Mouse (Mus musculus): ENCODE measurements at regions not wholly inside any gene's neighbourhood (a gene's known extent, or its start where the extent isn't known, plus 50 kb on each side); places are given as distances from the start of the nearest gene placed in this dataset.

DNA sequence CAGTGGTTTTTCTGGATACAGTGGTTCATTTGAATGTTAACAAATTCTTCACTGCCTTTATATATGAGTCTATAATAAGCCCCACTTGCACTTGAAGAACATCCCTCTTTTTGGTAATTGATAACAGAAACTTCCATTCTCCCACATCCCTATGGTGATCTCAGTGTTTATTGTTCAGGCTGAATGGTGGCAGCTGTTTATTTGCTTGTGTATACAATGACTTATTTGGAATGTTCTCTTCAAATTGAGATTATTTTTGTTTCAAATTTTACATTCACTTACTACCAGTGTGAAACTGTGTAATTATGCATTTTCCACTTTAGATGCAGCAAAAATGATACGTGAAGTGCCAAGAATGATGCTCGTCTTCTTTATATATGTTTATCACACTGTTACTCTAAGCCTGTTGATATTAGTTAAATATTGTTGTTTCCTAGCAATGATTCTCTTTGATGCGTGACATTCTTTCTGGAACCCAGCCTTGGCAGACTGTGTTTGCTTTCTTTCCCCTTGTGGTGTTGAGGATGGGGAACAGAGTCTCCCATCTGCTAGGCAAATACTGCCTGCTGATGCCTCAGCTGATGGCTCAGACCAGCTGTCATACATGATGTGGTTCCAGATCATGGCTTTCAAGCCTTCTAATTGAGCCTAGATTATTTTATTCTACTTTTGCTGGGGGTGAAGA, 389.1 kb downstream of the Cd109 start:
- Histone ChIP-seq H3K27me3 (replicated peaks) (no peaks in the 10 kb centered on the region), H3K9ac (ENCODE audit: insufficient read depth, low read depth) (no peak overlapping the region), H3K27ac (ENCODE audit: insufficient read depth, low read depth) (no peak overlapping the region), H3K79me2 (replicated peaks; ENCODE audit: control insufficient read depth, extremely low read depth, insufficient read depth, poor library complexity, severe bottlenecking) (no peaks in the 10 kb centered on the region), H3K4me2 (ENCODE audit: insufficient read depth, low read depth, poor library complexity, severe bottlenecking) (no peak overlapping the region), H3K4me3 (replicated peaks in 1 of 3; ENCODE audit: low read depth in 2 of 3, low read length in 2 of 3, poor library complexity in 1 of 3) (no peak overlapping the region), H3K36me3 (replicated peaks in 1 of 2; ENCODE audit: control insufficient read depth in 1 of 2, insufficient read depth in 1 of 2, low read length in 1 of 2) (no peaks in the 10 kb centered on the region), H3K9me3 (replicated peaks; ENCODE audit: low read length) (no peaks in the 10 kb centered on the region), H3K4me1 (ENCODE audit: control insufficient read depth in 1 of 2, insufficient read depth in 2 of 2) (no peaks in the 10 kb centered on the region)
- dilution Hi-C loops (cut with MboI; ENCODE audit: extremely low pct_ligation_motif_present, extremely low pct_unique_long_range_greater_than_20kb, low sequenced_read_pairs) = no loop called here
- no peak for DNase-seq (ENCODE audit: extremely low read depth)
- in situ Hi-C loops (cut with MboI; ENCODE audit: low pct_ligation_motif_present, low pct_unique_long_range_greater_than_20kb, low sequenced_read_pairs) = no loop called here
- no peak for TF ChIP-seq KAT2A (IDR thresholded peaks at IDR 0.05; ENCODE audit: insufficient replicate concordance, low read length)
- no peak for TF ChIP-seq HCFC1 (IDR thresholded peaks at IDR 0.05; ENCODE audit: low read depth, low read length)
- no peak for TF ChIP-seq MAFK (IDR thresholded peaks at IDR 0.05; ENCODE audit: insufficient replicate concordance, low read length)
- TF ChIP-seq MYC (IDR thresholded peaks at IDR 0.05; ENCODE audit: low read depth, low read length) = no peak
- TF ChIP-seq EP300 (IDR thresholded peaks at IDR 0.05; ENCODE audit: low read length) = no peak
- no peak for TF ChIP-seq GABPA (IDR thresholded peaks at IDR 0.05; ENCODE audit: insufficient replicate concordance, low read depth, low read length)
- TF ChIP-seq MAZ (IDR thresholded peaks at IDR 0.05; ENCODE audit: low read depth, low read length) = no peak
- TF ChIP-seq IRF4 (IDR thresholded peaks at IDR 0.05; ENCODE audit: low read depth, low read length) = no peak
- no peak for TF ChIP-seq RCOR1 (conservative IDR thresholded peaks at IDR 0.05; ENCODE audit: low read depth, low read length)

DNA sequence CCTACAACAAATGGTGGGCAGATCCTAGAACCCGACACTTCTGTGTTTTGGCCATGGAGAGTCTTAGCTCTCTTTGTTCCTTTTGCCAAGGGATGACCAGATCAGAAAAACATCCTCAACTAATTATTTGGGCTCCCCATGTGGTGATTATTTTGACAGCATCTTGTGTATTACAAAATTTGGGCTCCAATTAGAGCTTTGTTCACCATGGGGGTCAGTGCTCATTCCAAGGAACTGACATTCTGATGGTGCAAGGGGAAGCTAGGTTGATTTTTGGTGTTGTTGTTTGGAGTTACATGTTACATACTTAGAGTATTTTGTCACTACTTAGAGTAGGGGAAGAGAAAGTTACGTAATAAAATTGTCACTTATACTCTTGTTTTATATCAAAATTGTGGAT, 406.9 kb downstream of the Cd109 start:
- in situ Hi-C loops (cut with MboI; ENCODE audit: low pct_ligation_motif_present, low pct_unique_long_range_greater_than_20kb, low sequenced_read_pairs) = no loop called here
- TF ChIP-seq EP300 (IDR thresholded peaks at IDR 0.05; ENCODE audit: low read length) (no peak), CHD2 (IDR thresholded peaks at IDR 0.05; ENCODE audit: low read length) (no peak), JUND (conservative IDR thresholded peaks at IDR 0.05; ENCODE audit: low read depth, low read length) (no peak), KAT2A (IDR thresholded peaks at IDR 0.05; ENCODE audit: insufficient replicate concordance, low read length) (no peak), ZNF384 (IDR thresholded peaks at IDR 0.05; ENCODE audit: low read depth, low read length) (no peak), RAD21 (IDR thresholded peaks at IDR 0.05; ENCODE audit: low read depth, low read length) (no peak)
- Histone ChIP-seq H3K36me3 (replicated peaks in 1 of 2; ENCODE audit: control insufficient read depth in 1 of 2, insufficient read depth in 1 of 2, low read length in 1 of 2) (no peaks in the 10 kb centered on the region), H3K27me3 (replicated peaks) (no peaks in the 10 kb centered on the region), H3K79me2 (replicated peaks; ENCODE audit: control insufficient read depth, extremely low read depth, insufficient read depth, poor library complexity, severe bottlenecking) (no peaks in the 10 kb centered on the region), H3K4me3 (replicated peaks in 1 of 3; ENCODE audit: low read depth in 2 of 3, low read length in 2 of 3, poor library complexity in 1 of 3) (no peak overlapping the region), H3K27ac (ENCODE audit: insufficient read depth, low read depth) (no peak overlapping the region), H3K4me2 (ENCODE audit: insufficient read depth, low read depth, poor library complexity, severe bottlenecking) (no peak overlapping the region), H3K9ac (ENCODE audit: insufficient read depth, low read depth) (no peak overlapping the region), H3K4me1 (ENCODE audit: control insufficient read depth in 1 of 2, insufficient read depth in 2 of 2) (no peaks in the 10 kb centered on the region), H3K9me3 (replicated peaks; ENCODE audit: low read length) (no peaks in the 10 kb centered on the region)
- no peak for DNase-seq (ENCODE audit: extremely low read depth)
- dilution Hi-C loops (cut with MboI; ENCODE audit: extremely low pct_ligation_motif_present, extremely low pct_unique_long_range_greater_than_20kb, low sequenced_read_pairs) = no loop called here

GRCm38 (mm10) chr9:79028234-79028633, 412.9 kb downstream of the Cd109 start:
- H3K27me3 ChIP-seq (replicated peaks) = no peaks in the 10 kb centered on the region
- H3K4me1 ChIP-seq (ENCODE audit: control insufficient read depth in 1 of 2, insufficient read depth in 2 of 2) = no peaks in the 10 kb centered on the region
- no peaks in the 10 kb centered on the region for H3K36me3 ChIP-seq (replicated peaks in 1 of 2; ENCODE audit: control insufficient read depth in 1 of 2, insufficient read depth in 1 of 2, low read length in 1 of 2)
- H3K4me3 ChIP-seq (replicated peaks in 1 of 3; ENCODE audit: low read depth in 2 of 3, low read length in 2 of 3, poor library complexity in 1 of 3) = no peak overlapping the region
- no peak for DNase-seq (ENCODE audit: extremely low read depth)
- H3K79me2 ChIP-seq (replicated peaks; ENCODE audit: control insufficient read depth, extremely low read depth, insufficient read depth, poor library complexity, severe bottlenecking) = no peaks in the 10 kb centered on the region
- H3K9ac ChIP-seq (ENCODE audit: insufficient read depth, low read depth) = no peak overlapping the region
- H3K27ac ChIP-seq (ENCODE audit: insufficient read depth, low read depth) = no peak overlapping the region
- H3K9me3 ChIP-seq (replicated peaks; ENCODE audit: low read length) = no peaks in the 10 kb centered on the region
- no peak overlapping the region for H3K4me2 ChIP-seq (ENCODE audit: insufficient read depth, low read depth, poor library complexity, severe bottlenecking)
- dilution Hi-C loops (cut with MboI; ENCODE audit: extremely low pct_ligation_motif_present, extremely low pct_unique_long_range_greater_than_20kb, low sequenced_read_pairs) (no loop called here), in situ Hi-C loops (cut with MboI; ENCODE audit: low pct_ligation_motif_present, low pct_unique_long_range_greater_than_20kb, low sequenced_read_pairs) (loop anchor here (25.0 kb wide), 1 partner anchor 241 kb away; no protein-coding TSS in a partner anchor)
- TF ChIP-seq POLR2AphosphoS2 (IDR thresholded peaks at IDR 0.05; ENCODE audit: low read depth, low read length) = no peak
- no peak for TF ChIP-seq TBP (conservative IDR thresholded peaks at IDR 0.05; ENCODE audit: low read depth, low read length)
